Mouse (Mus musculus): Measurements from ENCODE around the gene Gm17689.

- TF ChIP-seq CTCF (IDR thresholded peaks at IDR 0.05; ENCODE audit: low read depth) (no peak), EP300 (optimal IDR thresholded peaks at IDR 0.05) (no peak)
Observed at GRCm38 (mm10) chr9:36582535-36582934, at the start of gene Gm17689.
